In genomic region chr3:38440564-38440991, GRCm38 (mm10) we compare ENCODE assay signal across 21 mouse cellular contexts. TPM values are rescaled to one million over a fixed set of nuclear protein-coding genes. Genes with fewer than 3 reads are reported as not detected.
DNase-seq lines count a peak whose midpoint lies in the region; ATAC-seq and TF ChIP-seq lines count a peak whose summit lies in the region.
"Had no signal": no experiment of that assay in that cellular context is flagged by ENCODE, and none has a peak within 500 bp of the region (broad histone marks: within the 10 kb centered on the region; RNA-seq: fewer than 3 reads in every experiment).

No protein-coding gene starts in this region.

- DNase-seq in forebrain, postnatal 0 days = no peak
- DNase-seq in A20 (ENCODE audit: low read depth, low spot score) = peak; percentile 23
- peak; percentile 56 for DNase-seq in brain, embryonic 14.5 days (ENCODE audit: low read depth)
- DNase-seq in thymus, adult 2 months = peak; percentile 73
- DNase-seq in embryo, embryonic 10.5 days (ENCODE audit: low spot score) = no peak
- no peak for DNase-seq in spleen, adult 12 weeks (ENCODE audit: low spot score)
- DNase-seq in layer of hippocampus, adult 11-12 months (ENCODE audit: low spot score) = no peak
- DNase-seq: cerebellum, postnatal 25 days; heart, adult 11 months; kidney, adult 9 months; kidney, postnatal 4 days; layer of hippocampus, postnatal 36 days; liver, embryonic 13.5 days; lung, postnatal 10 days; right cerebral cortex, adult 18-20 months had no signal

- H3K27me3 ChIP-seq in forebrain, embryonic 12.5 days = no peaks in the 10 kb centered on the region
- no peaks in the 10 kb centered on the region for H3K27me3 ChIP-seq in forebrain, postnatal 0 days (ENCODE audit: insufficient read depth, low read length)
- no peaks in the 10 kb centered on the region for H3K27me3 ChIP-seq in thymus, adult 2 months (ENCODE audit: control insufficient read depth, insufficient read depth, low read length)
- H3K27me3 ChIP-seq: embryonic facial prominence, embryonic 13.5 days; liver, embryonic 13.5 days had no signal

- whole genome bisulfite sequencing in forebrain, embryonic 12.5 days = 74% methylated on average over 7 of the region's 7 CpGs
- 55% methylated on average over 7 of the region's 7 CpGs for whole genome bisulfite sequencing in forebrain, postnatal 0 days
- WGBS in thymus, adult 2 months = 7% methylated on average over 7 of the region's 7 CpGs

- H3K36me3 ChIP-seq in forebrain, embryonic 12.5 days (replicated peaks) = no peaks in the 10 kb centered on the region
- no peaks in the 10 kb centered on the region for H3K36me3 ChIP-seq in forebrain, postnatal 0 days (ENCODE audit: insufficient read depth)
- H3K36me3 ChIP-seq in thymus, adult 2 months (ENCODE audit: control insufficient read depth, insufficient read depth, low read length) = no peaks in the 10 kb centered on the region
- H3K36me3 ChIP-seq: embryonic facial prominence, embryonic 13.5 days; G1E; hindbrain, embryonic 15.5 days; limb, embryonic 10.5 days; liver, embryonic 13.5 days; midbrain, embryonic 10.5 days had no signal

- no peaks in the 10 kb centered on the region for H3K4me1 ChIP-seq in forebrain, embryonic 12.5 days
- H3K4me1 ChIP-seq in forebrain, postnatal 0 days (ENCODE audit: insufficient read depth) = no peaks in the 10 kb centered on the region
- H3K4me1 ChIP-seq in thymus, adult 2 months (replicated peaks; ENCODE audit: control insufficient read depth, insufficient read depth, low read length) = peaks cover 32% of the 10 kb centered on the region
- H3K4me1 ChIP-seq: embryonic facial prominence, embryonic 13.5 days; hindbrain, embryonic 15.5 days; limb, embryonic 10.5 days; liver, embryonic 13.5 days had no signal

- ATAC-seq in forebrain, embryonic 12.5 days (ENCODE audit: low FRiP score) = 0 out of 2 replicates have a peak, but pooled peaks have one; percentile 41
- ATAC-seq in forebrain, postnatal 0 days = no peak

- H3K9ac ChIP-seq in forebrain, embryonic 12.5 days = no peak overlapping the region
- H3K9ac ChIP-seq in forebrain, postnatal 0 days = no peak overlapping the region
- H3K9ac ChIP-seq: embryonic facial prominence, embryonic 13.5 days; hindbrain, embryonic 15.5 days; liver, embryonic 13.5 days had no signal

- H3K4me2 ChIP-seq in forebrain, embryonic 12.5 days = no peak overlapping the region
- no peak overlapping the region for H3K4me2 ChIP-seq in forebrain, postnatal 0 days (ENCODE audit: low read depth)
- H3K4me2 ChIP-seq: embryonic facial prominence, embryonic 13.5 days; hindbrain, embryonic 15.5 days; liver, embryonic 13.5 days had no signal

- H3K9me3 ChIP-seq in forebrain, embryonic 12.5 days = no peaks in the 10 kb centered on the region
- no peaks in the 10 kb centered on the region for H3K9me3 ChIP-seq in forebrain, postnatal 0 days (ENCODE audit: low read length)
- H3K9me3 ChIP-seq: embryonic facial prominence, embryonic 13.5 days; G1E; hindbrain, embryonic 15.5 days; limb, embryonic 10.5 days; liver, embryonic 13.5 days; midbrain, embryonic 10.5 days had no signal

- TF ChIP-seq CTCF in forebrain, postnatal 0 days (IDR thresholded peaks at IDR 0.05; ENCODE audit: low read depth) = no peak
- TF ChIP-seq CTCF in brain, embryonic 14.5 days (IDR thresholded peaks at IDR 0.05; ENCODE audit: borderline replicate concordance, extremely low read depth, insufficient read depth, insufficient read length) = no peak
- TF ChIP-seq CTCF in thymus, adult 2 months (IDR thresholded peaks at IDR 0.05; ENCODE audit: borderline replicate concordance, control insufficient read depth, extremely low read depth, insufficient read depth, low read length, poor library complexity) = no peak

- TF ChIP-seq POLR2A in brain, embryonic 14.5 days (IDR thresholded peaks at IDR 0.05; ENCODE audit: borderline replicate concordance, extremely low read depth, insufficient read depth, insufficient read length, poor library complexity, severe bottlenecking) = no peak
- TF ChIP-seq POLR2A in thymus, adult 2 months (IDR thresholded peaks at IDR 0.05; ENCODE audit: control insufficient read depth, extremely low read depth, insufficient read depth, low read length, poor library complexity) = no peak

- H3K27ac ChIP-seq in forebrain, embryonic 12.5 days = 0 out of 2 replicates have a peak overlapping the region, but pooled peaks have one; percentile 25
- no peak overlapping the region for H3K27ac ChIP-seq in forebrain, postnatal 0 days (ENCODE audit: low read depth, low read length)
- H3K27ac ChIP-seq in thymus, adult 2 months (ENCODE audit: control insufficient read depth, insufficient read depth, low read length) = peak overlapping the region; percentile 97
- H3K27ac ChIP-seq: embryonic facial prominence, embryonic 13.5 days; hindbrain, embryonic 15.5 days; limb, embryonic 10.5 days; liver, embryonic 13.5 days; midbrain, embryonic 10.5 days had no signal

- no peak overlapping the region for H3K4me3 ChIP-seq in forebrain, embryonic 12.5 days (replicated peaks)
- no peak overlapping the region for H3K4me3 ChIP-seq in forebrain, postnatal 0 days (ENCODE audit: low read depth, low read length)
- H3K4me3 ChIP-seq in thymus, adult 2 months (ENCODE audit: control insufficient read depth, insufficient read depth, low read length) = no peak overlapping the region
- H3K4me3 ChIP-seq: embryonic facial prominence, embryonic 13.5 days; hindbrain, embryonic 15.5 days; limb, embryonic 10.5 days; liver, embryonic 13.5 days; midbrain, embryonic 10.5 days had no signal

RNA-seq across cellular contexts. Expression of gene Ankrd50, which starts 44.1 kb away (rescaled TPM):
- 36.2 and 37.3 TPM in 2 replicates for polyA plus RNA-seq in forebrain, embryonic 12.5 days (2016; fragmentation: Nextera tagmentation; extraction: Ambion mirVana)
- 50.9 and 69.1 TPM in 2 replicates for total RNA-seq in forebrain, postnatal 0 days (2014; rRNA removed)
- 12.6 and 13.0 TPM in 2 replicates for polyA plus RNA-seq in forebrain, postnatal 0 days (2015; fragmentation: Nextera tagmentation; extraction: Ambion mirVana)
- 45.2 and 64.7 TPM in 2 replicates for polyA plus RNA-seq in brain, embryonic 14.5 days (2012; rRNA removed)
- 66.0 and 68.5 TPM in 2 replicates for polyA plus RNA-seq in thymus, adult 2 months (2012; rRNA removed)

Comparison
In these comparisons a context has a peak if more than half of its experiments do, and no peak if none do; other contexts are left out.
1. DNase-seq: peak in A20 (single experiment), brain, embryonic 14.5 days (single experiment) and thymus, adult 2 months (single experiment); none in forebrain, postnatal 0 days (single experiment), embryo, embryonic 10.5 days (single experiment), spleen, adult 12 weeks (single experiment) and layer of hippocampus, adult 11-12 months (single experiment).